Mouse (Mus musculus) left cerebral cortex, adult 8-10 months (tissue): ENCODE results near the gene Sft2d2. TPM values are rescaled to one million over a fixed set of nuclear protein-coding genes. Genes with fewer than 3 reads are reported as not detected.

Experiments
- DNase-seq, 2 experiments: peaks; one replicate each; pipeline ENCODE4 v3.0.0; 2022; ENCODE audit warnings: low spot score in 2 of 2
- total RNA-seq, 4 experiments: library from RNA; stranded (reverse); gene quantifications; 2 replicates each; pipeline ENCODE4 v1.2.4; 2022

Sft2d2 gene
- 10 to 100 TPM; 16.4 to 20.4 (median 16.8) TPM for total RNA-seq

- peak; percentile 51 to 70 for DNase-seq
These were observed at the start of gene Sft2d2 for GRCm38 (mm10) chr1:165193880-165194661. Sft2d2 (minus strand) TSS chr1:165194438.

DNA sequence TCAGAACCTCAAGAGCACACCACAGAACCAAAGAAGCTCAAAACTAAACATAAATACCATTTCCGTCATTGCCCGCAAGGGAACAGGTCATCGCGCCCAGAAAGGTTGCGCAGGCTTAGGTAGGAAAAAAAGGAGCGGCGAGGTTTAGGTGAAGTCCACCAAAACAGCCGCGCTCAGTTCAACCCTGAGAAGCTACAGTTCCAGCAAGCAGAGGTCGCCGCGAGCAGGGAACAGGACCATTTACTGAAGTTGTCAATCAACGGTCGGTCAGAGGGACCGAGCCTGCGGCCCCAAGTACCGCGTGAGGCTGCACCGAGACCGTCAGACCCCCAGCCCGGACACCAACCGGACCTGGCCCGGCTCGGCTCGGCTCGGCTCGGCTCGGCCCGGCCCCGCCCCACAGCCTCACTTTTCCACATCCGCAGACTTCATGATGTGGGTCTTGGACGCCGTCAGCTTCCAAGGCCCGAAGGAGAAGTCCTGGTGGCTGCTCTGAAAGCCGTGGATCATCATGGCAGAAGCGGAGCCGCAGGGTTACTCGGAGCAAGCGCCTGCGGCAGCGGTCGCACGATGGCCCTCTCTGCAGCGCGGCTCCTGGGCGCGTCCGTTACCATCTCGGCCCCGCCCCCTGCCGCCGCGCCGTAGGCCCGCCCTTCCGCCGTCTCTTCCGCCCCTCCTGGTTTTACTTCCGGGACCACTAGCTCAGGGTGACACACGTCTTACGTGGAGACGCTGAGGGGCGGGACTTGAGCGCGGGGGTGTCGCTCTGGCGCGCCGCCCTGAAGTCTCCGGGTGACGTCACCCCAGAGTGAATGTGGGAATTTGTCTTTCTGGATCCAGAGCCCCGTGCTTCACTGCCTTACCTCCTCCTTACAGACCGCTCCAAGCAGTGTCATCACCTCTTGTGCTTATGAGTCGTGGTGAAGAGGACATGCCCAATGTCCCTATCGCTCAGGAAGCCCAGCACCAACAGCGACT lies 42.4 kb upstream of the Sft2d2 start, which contains the start of gene Tiprl:
Tiprl (minus strand) TSS at position 676 of the 978 bp plus-strand sequence.
- peak; percentile 92 to 96 for DNase-seq

- no peak for DNase-seq
These were observed 41.6 kb upstream of the Sft2d2 start for GRCm38 (mm10) chr1:165235846-165236245.

GRCm38 (mm10) chr1:165233806-165234205 lies 39.6 kb upstream of the Sft2d2 start:
- no peak for DNase-seq

DNA sequence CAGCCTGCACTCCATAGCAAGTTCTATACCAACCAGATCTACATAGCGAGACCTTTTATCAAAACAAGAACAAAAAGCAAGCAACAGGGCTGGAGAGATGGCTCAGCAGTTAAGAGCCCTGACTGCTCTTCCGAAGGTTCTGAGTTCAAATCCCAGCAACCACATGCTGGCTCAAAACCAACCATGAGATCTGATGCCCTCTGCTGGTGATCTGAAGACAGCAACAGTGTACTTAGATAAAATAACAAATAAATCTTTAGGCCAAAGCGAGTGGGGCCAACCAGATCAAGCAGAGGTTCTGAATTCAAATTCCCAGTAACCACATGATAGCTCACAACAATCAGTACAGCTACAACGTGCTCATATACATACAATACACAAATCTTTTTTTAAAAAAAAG lies 36.5 kb upstream of the Sft2d2 start:
- DNase-seq = no peak

GRCm38 (mm10) chr1:165229577-165229976 lies 35.3 kb upstream of the Sft2d2 start:
- no peak for DNase-seq

- no peak for DNase-seq
These were observed 22.9 kb upstream of the Sft2d2 start for GRCm38 (mm10) chr1:165217023-165217589.

GRCm38 (mm10) chr1:165215831-165216230 lies 21.6 kb upstream of the Sft2d2 start:
- no peak for DNase-seq

DNA sequence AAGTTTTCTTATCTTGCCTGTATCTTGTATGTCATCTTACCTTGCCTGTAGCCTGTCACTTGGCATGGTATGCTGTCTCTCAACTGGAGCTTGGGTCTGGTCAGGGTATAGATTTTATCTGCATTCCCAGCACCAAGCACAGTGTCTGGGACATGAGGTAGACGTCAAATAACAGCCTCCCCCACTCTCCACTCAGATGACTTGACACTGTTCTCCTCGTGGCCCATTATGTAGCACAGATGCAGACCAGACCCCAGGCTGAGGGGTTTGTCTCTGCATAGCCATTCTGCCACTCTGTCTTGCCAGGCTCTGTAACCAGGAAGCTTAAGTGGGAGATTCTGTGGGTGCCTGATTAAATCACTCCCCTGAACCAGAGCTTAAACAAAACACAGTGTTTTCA lies 11.4 kb upstream of the Sft2d2 start:
- DNase-seq = no peak

GRCm38 (mm10) chr1:165203488-165204035 lies 9.3 kb upstream of the Sft2d2 start:
- DNase-seq = no peak

DNA sequence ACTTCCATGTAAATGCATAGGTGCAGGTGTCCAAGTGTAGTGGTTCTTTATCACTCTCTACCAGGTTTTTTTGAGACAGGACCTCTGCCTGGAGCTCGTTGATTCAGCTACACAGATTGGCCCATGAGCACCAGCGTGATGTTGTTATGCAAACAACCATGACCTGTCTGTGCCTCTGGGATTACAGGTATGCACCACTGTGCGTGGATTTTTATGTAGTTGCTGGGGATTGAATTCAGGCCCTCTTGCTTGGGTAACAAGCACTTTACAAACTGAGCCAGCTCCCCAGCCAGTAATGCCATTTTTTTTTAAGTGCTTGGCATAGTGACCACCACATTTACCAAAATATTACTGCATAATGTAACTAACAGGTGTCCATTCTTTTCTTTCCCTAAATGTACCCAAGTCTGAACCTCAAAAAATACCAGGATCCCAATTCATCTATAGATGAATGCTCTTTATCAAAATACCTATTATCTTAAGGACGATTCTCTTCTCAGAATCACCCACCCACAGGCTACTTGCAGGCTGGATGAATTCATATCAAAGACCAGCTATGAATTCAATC lies 7.3 kb upstream of the Sft2d2 start:
- DNase-seq = no peak

DNA sequence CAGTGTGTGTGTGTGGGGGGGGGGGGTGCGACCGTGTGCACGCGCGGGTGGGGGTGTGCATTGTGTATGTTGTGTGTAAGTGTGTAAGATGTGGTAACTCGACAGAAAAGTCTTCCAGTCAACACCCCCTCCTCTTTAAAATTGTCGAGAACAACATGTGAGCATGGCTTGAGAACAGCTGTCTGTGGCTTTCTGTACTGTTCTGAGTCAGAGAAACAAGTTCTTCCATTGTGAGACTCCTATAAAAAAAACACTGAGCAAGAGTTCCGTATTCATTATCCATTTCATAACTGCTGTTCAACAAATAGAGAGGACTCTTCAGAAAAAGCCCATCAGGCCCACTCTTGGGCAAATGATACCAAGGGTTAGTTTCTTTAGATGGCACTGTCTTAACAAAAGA lies 6.5 kb upstream of the Sft2d2 start:
- no peak for DNase-seq

- no peak for DNase-seq
These were observed 5.4 kb upstream of the Sft2d2 start for GRCm38 (mm10) chr1:165199639-165200038.

DNA sequence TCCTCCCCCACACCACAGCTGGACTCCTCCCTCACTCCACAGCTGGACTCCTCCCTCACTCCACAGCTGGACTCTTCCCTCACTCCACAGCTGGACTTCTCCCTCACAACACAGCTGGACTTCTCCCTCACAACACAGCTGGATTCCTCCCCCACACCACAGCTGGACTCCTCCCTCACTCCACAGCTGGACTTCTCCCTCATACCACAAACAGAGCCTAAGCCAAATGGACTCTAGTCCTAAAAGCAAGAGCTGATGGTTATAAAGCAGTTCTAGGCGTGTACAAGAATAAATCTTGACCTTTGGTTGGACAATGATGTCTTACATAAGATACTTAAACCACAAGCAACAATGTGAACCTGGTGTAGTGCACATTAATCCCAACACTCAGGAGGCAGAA lies 4.7 kb upstream of the Sft2d2 start:
- no peak for DNase-seq

GRCm38 (mm10) chr1:165197875-165198274 lies 3.6 kb upstream of the Sft2d2 start:
- no peak for DNase-seq

DNA sequence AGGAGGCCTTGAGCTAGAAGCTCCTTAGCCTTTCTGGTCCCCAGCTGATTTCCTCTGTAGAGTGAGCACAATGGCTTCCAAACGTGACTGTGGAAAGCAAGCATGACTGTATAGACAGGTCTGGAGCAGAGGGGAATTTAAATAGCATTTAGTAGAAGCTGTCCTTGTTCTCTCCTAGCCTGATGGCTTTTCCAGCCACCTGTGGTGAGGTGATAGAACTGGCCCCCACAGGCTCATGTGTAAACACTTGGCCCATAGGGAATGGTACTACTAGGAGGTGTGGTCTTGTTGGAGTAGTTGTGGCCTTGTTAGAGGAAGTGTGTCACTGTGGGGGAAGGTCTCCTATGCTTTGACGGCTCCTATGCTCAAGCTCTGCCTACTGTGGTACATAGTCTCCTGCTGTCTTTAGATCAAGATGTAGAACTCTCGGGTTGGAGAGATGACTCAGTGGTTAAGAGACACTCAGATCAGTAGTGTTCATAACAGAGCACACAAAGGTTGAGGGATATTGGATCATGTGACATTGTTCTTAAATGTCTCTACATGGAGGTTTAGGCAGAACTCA lies 1.2 kb upstream of the Sft2d2 start:
- no peak for DNase-seq

DNA sequence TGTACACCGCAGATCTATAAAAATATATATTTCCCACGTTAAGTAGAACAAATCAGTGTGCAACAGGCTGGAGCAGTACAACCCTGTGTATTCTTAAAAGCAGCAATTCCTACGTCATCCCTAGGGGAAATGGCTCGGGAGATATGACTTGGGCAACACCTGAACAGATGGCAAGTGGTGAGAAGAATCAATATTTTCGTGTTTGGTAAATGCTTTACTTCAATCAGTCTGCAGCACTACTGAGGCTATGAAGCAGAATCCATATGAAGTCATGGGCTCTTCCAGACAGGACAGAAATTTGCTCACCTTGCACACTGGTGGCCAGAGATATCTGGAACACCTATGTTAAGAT lies 400 bp upstream of the Sft2d2 start:
- DNase-seq = no peak

DNA sequence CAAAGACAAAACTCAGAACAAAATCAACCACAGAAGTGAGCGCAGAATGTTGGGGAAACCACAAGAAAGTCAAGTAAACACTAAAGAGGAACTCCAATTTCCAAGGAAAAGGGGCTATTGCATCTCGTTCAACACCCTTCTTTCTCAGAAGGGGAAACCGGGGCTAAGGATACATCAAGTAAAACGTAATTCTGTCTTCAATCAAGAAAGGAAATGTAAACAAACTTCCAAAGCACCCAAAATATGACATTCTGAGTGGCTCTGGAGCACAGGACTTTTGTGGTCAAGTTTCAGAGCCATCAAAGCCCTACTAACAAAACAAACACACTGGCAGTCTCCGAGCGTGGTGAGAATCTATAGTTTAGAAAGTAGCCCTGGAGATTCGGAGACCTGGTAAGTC lies 812 bp downstream of the Sft2d2 start:
- DNase-seq = no peak

DNA sequence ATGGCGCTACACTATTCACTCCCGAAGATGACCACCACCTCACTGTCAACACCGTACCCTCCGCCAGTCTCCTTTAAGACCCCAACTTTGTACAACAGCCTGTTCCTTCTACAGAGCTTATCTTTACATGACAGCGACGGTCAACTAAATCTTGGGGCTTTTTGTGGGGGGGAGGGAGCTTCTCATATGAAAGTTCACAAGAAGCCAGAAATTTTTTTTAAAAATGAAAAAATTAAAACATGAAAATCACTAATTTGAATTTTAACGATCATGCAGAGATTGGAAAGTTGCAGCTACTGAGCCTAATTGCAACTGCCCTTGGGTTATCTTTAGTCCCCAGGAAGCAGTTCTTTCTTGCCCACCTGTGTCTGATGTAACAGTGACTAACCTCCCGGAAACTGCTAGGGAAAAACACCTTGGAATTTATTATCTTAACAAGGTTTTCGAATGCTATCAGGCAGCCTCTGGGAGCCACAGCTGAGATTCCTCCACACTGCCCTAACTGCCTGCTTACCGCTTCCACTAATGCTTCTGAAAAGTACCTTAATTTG lies 1.4 kb downstream of the Sft2d2 start:
- no peak for DNase-seq

DNA sequence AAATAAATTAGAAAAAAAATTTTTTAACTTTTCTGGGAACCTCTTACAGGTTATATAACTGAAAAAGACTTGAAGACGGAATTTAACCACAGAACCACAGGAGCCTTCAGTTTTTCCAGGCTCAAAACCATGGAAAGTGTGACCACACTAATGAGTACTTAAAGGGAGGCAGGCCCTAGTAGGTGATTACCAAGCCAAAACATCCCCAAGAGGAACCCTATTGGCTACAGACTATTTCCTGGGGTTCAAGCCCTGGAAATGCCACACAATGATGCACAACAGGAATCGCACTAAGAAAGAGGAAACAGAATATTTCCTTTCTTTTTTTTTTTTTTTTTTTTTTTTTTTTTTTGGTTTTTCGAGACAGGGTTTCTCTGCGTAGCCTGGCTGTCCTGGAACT lies 2.1 kb downstream of the Sft2d2 start:
- no peak for DNase-seq

GRCm38 (mm10) chr1:165191611-165192010 lies 2.6 kb downstream of the Sft2d2 start:
- no peak for DNase-seq
